Mouse (Mus musculus) left cerebral cortex, adult 11 months (tissue): ENCODE measurements around the gene Shroom1.
A peak's percentile ranks its signal among the peaks of the same experiment; 100 is the strongest.

Experiments
- DNase-seq: peaks from one replicate; pipeline ENCODE4 v3.0.0; 2022; ENCODE audit warnings: low spot score

Shroom1 gene

GRCm38 (mm10) chr11:53446183-53446582 is 10.8 kb upstream of the Shroom1 start:
- no peak for DNase-seq

GRCm38 (mm10) chr11:53447996-53448395 is 9.0 kb upstream of the Shroom1 start:
- DNase-seq, result no peak

GRCm38 (mm10) chr11:53448529-53448928 is 8.5 kb upstream of the Shroom1 start:
- DNase-seq, result no peak

GRCm38 (mm10) chr11:53450070-53450705 is 6.8 kb upstream of the Shroom1 start:
- no peak for DNase-seq

GRCm38 (mm10) chr11:53451361-53451760 is 5.6 kb upstream of the Shroom1 start:
- no peak for DNase-seq

- no peak for DNase-seq
Observed at GRCm38 (mm10) chr11:53452396-53452795, 4.6 kb upstream of the Shroom1 start.

- DNase-seq, result no peak
Observed at GRCm38 (mm10) chr11:53453031-53453430, 4.0 kb upstream of the Shroom1 start.

- no peak for DNase-seq
Observed at GRCm38 (mm10) chr11:53457372-53457954, 458 bp downstream of the Shroom1 start.

GRCm38 (mm10) chr11:53458996-53459395 is 2.0 kb downstream of the Shroom1 start:
- DNase-seq, result no peak

GRCm38 (mm10) chr11:53460192-53460591 is 3.2 kb downstream of the Shroom1 start:
- DNase-seq, result no peak

GRCm38 (mm10) chr11:53461727-53462126 is 4.7 kb downstream of the Shroom1 start:
- DNase-seq, result no peak

- DNase-seq, result no peak
Observed at GRCm38 (mm10) chr11:53463551-53464424, 6.8 kb downstream of the Shroom1 start.

- no peak for DNase-seq
Observed at GRCm38 (mm10) chr11:53466231-53466971, 9.4 kb downstream of the Shroom1 start.

- peak; percentile 71 for DNase-seq
Observed at GRCm38 (mm10) chr11:53469294-53469967, 12.4 kb downstream of the Shroom1 start.

- peak; percentile 91 for DNase-seq
Observed at GRCm38 (mm10) chr11:53469968-53470695, 13.1 kb downstream of the Shroom1 start, which contains the start of gene Gm9837. Gene Gm9837, minus strand, starts transcription at chr11:53470479.

- DNase-seq, result no peak
Observed at GRCm38 (mm10) chr11:53472709-53473108, 15.7 kb downstream of the Shroom1 start.

GRCm38 (mm10) chr11:53475620-53476019 is 18.6 kb downstream of the Shroom1 start:
- DNase-seq, result no peak

GRCm38 (mm10) chr11:53477833-53478232 is 20.8 kb downstream of the Shroom1 start:
- DNase-seq, result no peak

GRCm38 (mm10) chr11:53478383-53479170 is 21.6 kb downstream of the Shroom1 start:
- no peak for DNase-seq

- no peak for DNase-seq
Observed at GRCm38 (mm10) chr11:53479171-53479782, 22.3 kb downstream of the Shroom1 start.
